Comparison of ENCODE assay signal across 26 mouse cellular contexts in genomic region chr10:20089026-20089425, GRCm38 (mm10). TPM values are rescaled to one million over a fixed set of nuclear protein-coding genes. Genes with fewer than 3 reads are reported as not detected.
DNase-seq lines count a peak whose midpoint lies in the region; ATAC-seq and TF ChIP-seq lines count a peak whose summit lies in the region.
"Had no signal": no experiment of that assay in that cellular context is flagged by ENCODE, and none has a peak within 500 bp of the region (broad histone marks: within the 10 kb centered on the region; RNA-seq: fewer than 3 reads in every experiment).

No protein-coding gene starts in this region.

- H3K9me3 ChIP-seq in forebrain, postnatal 0 days (ENCODE audit: low read length): no peaks in the 10 kb centered on the region
- H3K9me3 ChIP-seq in forebrain, embryonic 12.5 days: no peaks in the 10 kb centered on the region
- no peaks in the 10 kb centered on the region for H3K9me3 ChIP-seq in midbrain, embryonic 16.5 days (replicated peaks; ENCODE audit: control insufficient read depth, low read length, poor library complexity, severe bottlenecking)
- H3K9me3 ChIP-seq in midbrain, embryonic 13.5 days: no peaks in the 10 kb centered on the region
- H3K9me3 ChIP-seq: embryonic facial prominence, embryonic 12.5 days; embryonic facial prominence, embryonic 15.5 days; forebrain, embryonic 15.5 days; G1E; hindbrain, embryonic 13.5 days had no signal

- no peak overlapping the region for H3K4me2 ChIP-seq in forebrain, postnatal 0 days (ENCODE audit: low read depth)
- H3K4me2 ChIP-seq in forebrain, embryonic 12.5 days: no peak overlapping the region
- no peak overlapping the region for H3K4me2 ChIP-seq in midbrain, embryonic 16.5 days (ENCODE audit: low read length)
- H3K4me2 ChIP-seq in midbrain, embryonic 13.5 days (replicated peaks): no peak overlapping the region
- H3K4me2 ChIP-seq: embryonic facial prominence, embryonic 12.5 days; embryonic facial prominence, embryonic 15.5 days; forebrain, embryonic 15.5 days; heart, embryonic 11.5 days; hindbrain, embryonic 13.5 days had no signal

- no peak overlapping the region for H3K9ac ChIP-seq in forebrain, postnatal 0 days
- no peak overlapping the region for H3K9ac ChIP-seq in forebrain, embryonic 12.5 days
- H3K9ac ChIP-seq in midbrain, embryonic 16.5 days (ENCODE audit: low read depth, low read length): no peak overlapping the region
- no peak overlapping the region for H3K9ac ChIP-seq in midbrain, embryonic 13.5 days (replicated peaks)
- H3K9ac ChIP-seq: embryonic facial prominence, embryonic 12.5 days; embryonic facial prominence, embryonic 15.5 days; forebrain, embryonic 15.5 days; hindbrain, embryonic 13.5 days had no signal

- ATAC-seq in forebrain, postnatal 0 days: peak; percentile 60; the same call in 1 of the 2 replicates
- no peak for ATAC-seq in forebrain, embryonic 12.5 days (ENCODE audit: low FRiP score)
- peak; percentile 36; the same call in 1 of the 2 replicates for ATAC-seq in midbrain, embryonic 16.5 days
- no peak for ATAC-seq in midbrain, embryonic 13.5 days
- ATAC-seq: forebrain, embryonic 15.5 days; hindbrain, postnatal 0 days; inflammation-experienced regulatory T-cells, adult 6 months; intestine, embryonic 16.5 days; Patski had no signal

- TF ChIP-seq CTCF in forebrain, postnatal 0 days (IDR thresholded peaks at IDR 0.05; ENCODE audit: low read depth): no peak
- TF ChIP-seq CTCF in brain, embryonic 14.5 days (IDR thresholded peaks at IDR 0.05; ENCODE audit: borderline replicate concordance, extremely low read depth, insufficient read depth, insufficient read length): no peak

- no peak for TF ChIP-seq POLR2A in brain, embryonic 14.5 days (IDR thresholded peaks at IDR 0.05; ENCODE audit: borderline replicate concordance, extremely low read depth, insufficient read depth, insufficient read length, poor library complexity, severe bottlenecking)

- H3K27me3 ChIP-seq in forebrain, postnatal 0 days (ENCODE audit: insufficient read depth, low read length): no peaks in the 10 kb centered on the region
- no peaks in the 10 kb centered on the region for H3K27me3 ChIP-seq in forebrain, embryonic 12.5 days
- no peaks in the 10 kb centered on the region for H3K27me3 ChIP-seq in midbrain, embryonic 16.5 days (ENCODE audit: control insufficient read depth, insufficient read depth, low read depth, low read length)
- H3K27me3 ChIP-seq in midbrain, embryonic 13.5 days: no peaks in the 10 kb centered on the region
- H3K27me3 ChIP-seq: CH12.LX; embryonic facial prominence, embryonic 12.5 days; embryonic facial prominence, embryonic 15.5 days; forebrain, embryonic 15.5 days; hindbrain, embryonic 13.5 days; Patski had no signal

- no peak overlapping the region for H3K27ac ChIP-seq in forebrain, postnatal 0 days (ENCODE audit: low read depth, low read length)
- H3K27ac ChIP-seq in forebrain, embryonic 12.5 days: no peak overlapping the region
- peak overlapping the region; percentile 18; the same call in 1 of the 2 replicates for H3K27ac ChIP-seq in midbrain, embryonic 16.5 days (ENCODE audit: low read length)
- no peak overlapping the region for H3K27ac ChIP-seq in midbrain, embryonic 13.5 days
- H3K27ac ChIP-seq: embryonic facial prominence, embryonic 12.5 days; embryonic facial prominence, embryonic 15.5 days; forebrain, embryonic 15.5 days; heart, adult 2 months; hindbrain, embryonic 13.5 days; hindbrain, postnatal 0 days had no signal

- H3K4me1 ChIP-seq in forebrain, postnatal 0 days (ENCODE audit: insufficient read depth): no peaks in the 10 kb centered on the region
- H3K4me1 ChIP-seq in forebrain, embryonic 12.5 days: no peaks in the 10 kb centered on the region
- H3K4me1 ChIP-seq in midbrain, embryonic 16.5 days (ENCODE audit: control insufficient read depth, insufficient read depth, low read length): peaks cover 7% of the 10 kb centered on the region; the same call in 1 of the 2 replicates
- 0 out of 2 replicates have a peak, but pooled peaks cover 4% of the 10 kb centered on the region for H3K4me1 ChIP-seq in midbrain, embryonic 13.5 days (replicated peaks)
- H3K4me1 ChIP-seq: embryonic facial prominence, embryonic 12.5 days; embryonic facial prominence, embryonic 15.5 days; forebrain, embryonic 15.5 days; hindbrain, embryonic 13.5 days had no signal

- DNase-seq in forebrain, postnatal 0 days: no peak
- peak; percentile 18 for DNase-seq in brain, embryonic 14.5 days (ENCODE audit: low read depth)
- no peak for DNase-seq in heart, adult 9 months (ENCODE audit: low spot score in 2 of 2)
- DNase-seq: adrenal gland, adult 2 months; adrenal gland, postnatal 14 days; cerebellum, adult 11 months; cerebellum, adult 2 months; cerebellum, adult 9-11 months; cerebellum, postnatal 25 days; gastrocnemius, postnatal 10 days; gastrocnemius, postnatal 36 days; heart, adult 2 months had no signal

- 43% methylated on average over 3 of the region's 3 CpGs for WGBS in forebrain, postnatal 0 days
- 56% methylated on average over 3 of the region's 3 CpGs for WGBS in forebrain, embryonic 12.5 days
- WGBS in midbrain, embryonic 16.5 days: 31% methylated on average over 3 of the region's 3 CpGs
- WGBS in midbrain, embryonic 13.5 days: 52% methylated on average over 3 of the region's 3 CpGs

- H3K4me3 ChIP-seq in forebrain, postnatal 0 days (ENCODE audit: low read depth, low read length): no peak overlapping the region
- no peak overlapping the region for H3K4me3 ChIP-seq in forebrain, embryonic 12.5 days (replicated peaks)
- no peak overlapping the region for H3K4me3 ChIP-seq in midbrain, embryonic 16.5 days (ENCODE audit: low read depth, low read length)
- no peak overlapping the region for H3K4me3 ChIP-seq in midbrain, embryonic 13.5 days (replicated peaks)
- H3K4me3 ChIP-seq: embryonic facial prominence, embryonic 12.5 days; embryonic facial prominence, embryonic 15.5 days; forebrain, embryonic 15.5 days; heart, adult 2 months; hindbrain, embryonic 13.5 days had no signal

- no peaks in the 10 kb centered on the region for H3K36me3 ChIP-seq in forebrain, postnatal 0 days (ENCODE audit: insufficient read depth)
- no peaks in the 10 kb centered on the region for H3K36me3 ChIP-seq in forebrain, embryonic 12.5 days (replicated peaks)
- no peaks in the 10 kb centered on the region for H3K36me3 ChIP-seq in midbrain, embryonic 16.5 days (ENCODE audit: control insufficient read depth, insufficient read depth, low read length)
- no peaks in the 10 kb centered on the region for H3K36me3 ChIP-seq in midbrain, embryonic 13.5 days
- H3K36me3 ChIP-seq: embryonic facial prominence, embryonic 12.5 days; embryonic facial prominence, embryonic 15.5 days; forebrain, embryonic 15.5 days; G1E; hindbrain, embryonic 13.5 days had no signal

RNA-seq across cellular contexts. Expression of gene Map7, which starts 59.2 kb away (rescaled TPM):
- total RNA-seq in forebrain, postnatal 0 days (2014; rRNA removed): 6.9 and 14.5 TPM in 2 replicates
- polyA plus RNA-seq in forebrain, postnatal 0 days (2015; fragmentation: Nextera tagmentation; extraction: Ambion mirVana): 4.3 and 6.3 TPM in 2 replicates
- polyA plus RNA-seq in forebrain, embryonic 12.5 days (2016; fragmentation: Nextera tagmentation; extraction: Ambion mirVana): 6.3 and 8.2 TPM in 2 replicates
- 8.5 and 10.3 TPM in 2 replicates for polyA plus RNA-seq in midbrain, embryonic 16.5 days (2015; fragmentation: Nextera tagmentation; extraction: Ambion mirVana)
- polyA plus RNA-seq in midbrain, embryonic 13.5 days (2015; fragmentation: Nextera tagmentation; extraction: Ambion mirVana): 5.1 and 5.8 TPM in 2 replicates
- 3.2 and 6.7 TPM in 2 replicates for polyA plus RNA-seq in brain, embryonic 14.5 days (2012; rRNA removed)

Comparison
In these comparisons a context has a peak if more than half of its experiments do, and no peak if none do; other contexts are left out.
1. ATAC-seq: peak in forebrain, postnatal 0 days (single experiment) and midbrain, embryonic 16.5 days (single experiment); none in forebrain, embryonic 12.5 days (single experiment) and midbrain, embryonic 13.5 days (single experiment).